Mouse (Mus musculus) liver (tissue): ENCODE data around the gene Arhgef39.
A peak's percentile ranks its signal among the peaks of the same experiment; 100 is the strongest.

Experiments used
- DNase-seq: peaks from one replicate; pipeline ENCODE4 v3.0.0-alpha.2; 2020; ENCODE audit warnings: mixed read lengths

The Arhgef39 gene

GRCm38 (mm10) chr4:43477857-43478533, 21.5 kb downstream of the Arhgef39 start:
- peak; percentile 88 for DNase-seq

DNA sequence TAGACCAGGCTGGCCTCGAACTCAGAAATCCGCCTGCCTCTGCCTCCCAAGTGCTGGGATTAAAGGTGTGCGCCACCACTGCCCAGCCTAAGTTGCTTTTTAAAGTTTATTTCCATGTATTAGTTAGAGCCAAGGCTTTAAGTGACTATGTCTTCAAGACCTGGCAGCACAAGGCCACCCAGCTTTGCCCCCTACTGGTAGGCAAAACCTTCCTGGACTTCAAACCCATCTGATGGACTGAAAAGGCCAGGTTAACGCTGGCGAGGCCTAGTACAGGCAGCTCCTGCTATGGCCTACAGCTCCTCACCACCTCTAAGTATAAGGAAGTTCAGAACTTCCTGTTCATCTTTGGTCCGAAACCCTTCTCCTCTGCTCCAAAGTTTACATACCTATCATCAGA, 22.9 kb downstream of the Arhgef39 start:
- no peak for DNase-seq

- no peak for DNase-seq
Measured at GRCm38 (mm10) chr4:43473636-43474035, 25.9 kb downstream of the Arhgef39 start.

GRCm38 (mm10) chr4:43470301-43470700, 29.2 kb downstream of the Arhgef39 start:
- no peak for DNase-seq

GRCm38 (mm10) chr4:43466872-43467271, 32.6 kb downstream of the Arhgef39 start:
- no peak for DNase-seq

DNA sequence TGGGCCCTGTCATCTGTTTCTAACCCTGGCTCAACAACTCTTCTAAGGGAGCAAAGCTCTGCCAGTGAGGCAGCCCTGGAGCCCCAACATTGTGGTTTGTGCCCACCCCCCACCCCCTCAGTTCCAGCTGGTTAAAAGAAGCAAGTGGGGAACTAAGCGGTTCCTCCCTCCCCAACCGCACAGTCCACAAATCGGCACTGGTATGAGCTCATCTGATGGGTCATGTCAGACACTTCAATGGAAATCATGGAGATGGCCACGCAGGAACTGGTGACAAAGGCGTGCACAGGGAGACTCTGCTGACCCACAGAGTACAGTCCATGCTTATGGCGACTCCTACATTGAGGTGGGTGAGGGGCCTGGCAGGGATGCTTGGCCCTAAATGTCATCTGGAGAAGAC, 33.6 kb downstream of the Arhgef39 start:
- DNase-seq, result no peak

- no peak for DNase-seq
Measured at GRCm38 (mm10) chr4:43463102-43463501, 36.4 kb downstream of the Arhgef39 start.

DNA sequence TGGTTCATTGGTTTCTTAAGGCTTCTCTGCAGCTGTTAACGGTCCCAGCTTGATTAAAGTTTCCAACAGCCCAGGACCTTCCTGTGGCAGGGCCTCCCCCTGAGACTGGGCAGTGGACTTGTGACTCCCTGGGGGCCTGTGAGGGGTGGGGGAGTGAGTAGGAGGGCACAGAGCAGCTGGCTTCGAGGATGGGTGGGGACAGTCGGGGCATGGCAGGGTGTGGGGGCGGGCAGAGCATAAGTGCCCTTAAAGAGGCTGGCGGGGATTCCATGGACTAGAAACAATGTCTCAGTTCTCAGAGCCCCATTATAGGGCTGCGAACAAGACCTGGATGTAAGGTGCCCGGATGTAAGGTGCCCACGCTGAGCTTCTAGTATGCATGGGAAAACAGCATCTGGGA, 42.4 kb downstream of the Arhgef39 start:
- DNase-seq, result no peak

- DNase-seq, result no peak
Measured at GRCm38 (mm10) chr4:43456470-43456869, 43.0 kb downstream of the Arhgef39 start.

DNA sequence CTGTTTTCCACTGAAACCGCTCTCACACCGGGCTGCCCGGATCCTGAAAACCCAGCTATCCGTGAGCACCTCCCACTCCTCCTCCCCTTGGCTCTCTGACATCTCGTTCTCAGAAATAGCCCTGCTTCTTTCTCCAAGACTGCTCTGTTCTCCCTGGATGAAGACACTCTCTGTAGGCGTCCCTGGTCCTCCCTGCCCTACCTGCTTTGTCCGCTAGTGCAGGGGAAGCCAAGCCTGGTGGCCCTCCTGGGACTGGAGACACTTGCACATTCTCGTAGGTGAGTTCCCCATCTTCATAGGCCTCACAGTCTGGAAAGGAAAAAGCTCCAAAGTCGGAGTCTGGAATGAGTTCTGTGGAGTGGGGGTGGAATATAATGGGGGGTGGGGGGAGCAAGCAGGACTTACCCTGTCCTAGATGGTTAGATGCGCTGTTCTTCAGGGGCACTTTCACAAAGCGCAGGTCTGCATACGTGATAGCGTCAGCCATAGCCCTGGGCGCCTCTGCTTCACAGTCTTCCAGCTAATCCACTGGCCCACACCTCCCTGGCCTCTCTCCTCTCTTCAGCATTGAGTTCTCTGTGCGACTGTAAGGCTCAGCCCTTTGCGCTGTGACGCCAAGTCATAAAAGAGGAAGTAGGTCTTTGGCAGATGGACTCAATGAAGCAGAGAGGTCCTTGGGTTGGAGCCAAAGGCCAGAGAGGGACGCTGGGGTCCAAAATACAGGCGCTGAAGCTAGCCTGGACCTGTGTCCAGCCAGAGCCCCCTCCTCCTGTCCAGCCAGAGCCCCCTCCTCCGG, 45.3 kb downstream of the Arhgef39 start, which contains the start of gene Cd72:
Gene Cd72, minus strand, starts transcription at position 588 of the 796 bp plus-strand sequence.
- DNase-seq, result peak; percentile 21

- DNase-seq, result no peak
Measured at GRCm38 (mm10) chr4:43453413-43453812, 46.1 kb downstream of the Arhgef39 start.

DNA sequence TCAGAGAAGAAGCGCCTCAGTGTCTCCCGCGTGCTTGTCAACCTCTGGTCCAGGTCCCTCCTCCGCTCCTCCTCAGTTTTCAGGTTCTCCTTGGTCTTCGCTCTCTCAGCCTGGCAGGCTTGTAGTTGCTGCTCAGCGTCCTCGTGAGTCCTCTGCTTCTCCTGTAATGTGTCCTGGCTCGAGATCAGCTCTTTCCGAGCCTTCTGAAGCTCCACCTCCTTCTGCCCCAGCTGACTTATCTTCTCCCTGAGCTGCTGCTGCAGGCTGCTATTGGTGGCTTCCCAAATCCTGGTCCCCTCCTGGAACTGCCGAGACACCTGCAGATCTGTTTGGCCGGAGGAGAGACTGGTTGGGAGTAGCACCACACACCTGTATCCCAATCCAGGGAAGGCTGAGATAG, 47.2 kb downstream of the Arhgef39 start:
- DNase-seq, result no peak

DNA sequence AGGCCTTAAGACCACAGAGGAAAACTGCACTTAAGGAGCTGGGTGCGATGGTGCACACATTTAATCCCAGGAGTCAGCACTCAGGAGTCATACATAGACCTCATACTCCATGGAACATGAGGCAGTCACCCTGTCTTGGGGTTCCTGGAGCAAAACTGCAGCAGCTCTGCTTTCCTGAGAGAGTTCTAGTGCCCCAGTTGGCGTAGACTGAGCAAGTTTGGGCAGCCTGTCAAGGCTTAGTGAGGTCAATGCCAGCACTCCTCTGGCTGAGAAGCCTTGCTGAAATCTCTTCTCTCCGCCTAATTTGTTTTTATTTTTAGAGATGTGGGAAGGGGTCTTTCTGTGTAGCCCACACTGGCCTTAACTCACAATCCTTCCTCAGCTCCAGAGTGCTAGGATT, 50.9 kb downstream of the Arhgef39 start:
- no peak for DNase-seq

DNA sequence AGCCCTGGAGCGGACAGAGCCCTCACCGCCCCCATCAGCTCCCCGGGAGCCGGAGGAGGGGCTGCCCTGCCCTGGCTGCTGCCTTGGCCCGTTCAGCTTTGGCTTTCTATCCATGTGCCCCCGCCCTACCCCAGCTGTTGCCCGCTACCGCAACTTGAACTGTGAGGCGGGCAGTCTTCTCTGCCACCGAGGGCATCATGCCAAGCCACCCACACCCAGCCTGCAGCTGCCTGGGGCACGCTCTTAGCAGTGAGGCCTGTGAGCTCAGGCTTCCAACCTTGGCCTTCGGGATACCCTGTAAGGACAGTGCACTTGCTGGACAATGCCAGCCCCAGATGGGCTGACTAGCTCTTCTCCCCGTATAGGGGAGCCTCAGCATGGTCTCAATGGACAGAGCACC, 52.2 kb downstream of the Arhgef39 start:
- no peak for DNase-seq
